Mouse (Mus musculus) monocyte, adult 59 days (primary cell): ENCODE results near the gene Casp8. TPM values are rescaled to one million over a fixed set of nuclear protein-coding genes. Genes with fewer than 3 reads are reported as not detected.

ENCODE experiments used
- total RNA-seq, 2 experiments: library from RNA; stranded (reverse); gene quantifications; one replicate each; pipeline ENCODE4 v1.2.4; 2023

The Casp8 gene
- total RNA-seq = 10 to 100 TPM; 69.2 to 91.4 TPM

DNA sequence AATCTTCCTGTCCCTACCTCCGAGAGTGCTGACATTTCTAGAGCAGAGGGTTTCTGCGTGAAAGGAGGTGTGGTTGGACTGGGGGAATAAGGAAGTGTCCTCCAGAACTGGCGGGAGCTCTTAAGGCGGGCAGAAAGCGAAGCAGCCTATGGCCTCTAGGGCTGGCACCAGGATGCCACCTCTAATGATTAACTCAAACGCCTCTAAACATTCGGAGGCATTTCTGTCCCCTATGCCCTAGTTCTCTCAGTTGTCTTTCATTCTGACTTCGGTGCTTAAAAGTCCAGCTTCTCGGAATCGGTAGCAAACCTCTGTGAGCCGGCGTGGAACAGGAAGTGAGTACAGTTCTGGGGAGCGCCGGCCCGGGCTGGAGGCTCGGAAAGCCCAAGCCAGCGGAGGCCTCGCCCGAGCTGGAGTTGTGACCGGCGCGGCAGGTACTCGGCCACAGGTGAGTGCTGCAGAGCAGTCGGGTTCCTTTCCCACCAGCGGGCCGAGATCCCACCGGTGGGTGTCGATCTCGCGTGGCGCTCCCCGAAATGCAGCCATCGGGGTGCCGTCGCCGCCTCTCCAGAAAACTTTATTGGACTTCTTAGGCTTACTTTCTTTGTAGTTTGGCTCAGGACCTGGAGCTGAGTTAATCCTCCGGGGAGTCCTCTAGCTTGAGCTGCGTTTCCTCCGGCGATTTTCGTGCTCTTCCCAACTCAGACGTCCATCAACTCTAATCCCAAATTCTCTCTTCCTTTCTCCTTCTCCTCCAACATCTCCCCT, at the start of gene Casp8:
TSS of gene Casp8 (plus strand) at position 84 of the 768 bp plus-strand sequence.

Other genes with a start within 250 kb of the Casp8 start
- gene Fam126b, start 209.1 kb upstream of the Casp8 start, total RNA-seq = 10 to 100 TPM in 1 of 2 experiments, 1 to 10 TPM in 1; 5.3 to 11.0 TPM
- 10 to 100 TPM; 40.6 to 42.1 TPM for gene Ndufb3, start 209.0 kb upstream of the Casp8 start, total RNA-seq
- gene Als2cr12, start 99.4 kb upstream of the Casp8 start, total RNA-seq = 1 to 10 TPM in 1 of 2 experiments, under 1 TPM in 1; 0.34 to 1.3 TPM
- 100 to 1,000 TPM; 164 to 165 TPM for gene Cflar, start 83.9 kb upstream of the Casp8 start, total RNA-seq
- gene Trak2, start 178.1 kb downstream of the Casp8 start, total RNA-seq = 10 to 100 TPM; 37.8 to 50.8 TPM
- gene Stradb, start 178.1 kb downstream of the Casp8 start, total RNA-seq = 10 to 100 TPM; 10.1 to 17.3 TPM